Mouse (Mus musculus) kidney, embryonic 14.5 days (tissue): ENCODE measurements around the gene Trim80. TPM values are rescaled to one million over a fixed set of nuclear protein-coding genes. Genes with fewer than 3 reads are reported as not detected.
A peak's percentile ranks its signal among the peaks of the same experiment; 100 is the strongest.

Source experiments
- ATAC-seq: fragments of 200-750 bp; cut with Nextera tagmentation; 2 replicates; pipeline ENCODE4 v1.8.0; 2017; ENCODE audit warnings: moderate number of reproducible peaks, mild to moderate bottlenecking, moderate TSS enrichment, moderate library complexity; ENCODE audit not compliant: low FRiP score, low TSS enrichment
- H3K27ac ChIP-seq: fragments of 300-500 bp; sonication (generic); 2 replicates; pipeline ENCODE4 v1.5.1; 2014; ENCODE audit warnings: low read depth, mild to moderate bottlenecking, low read length, moderate library complexity, mixed read lengths
- H3K27me3 ChIP-seq: fragments of 300-500 bp; sonication (generic); 2 replicates; pipeline ENCODE4 v1.6.1; 2014; ENCODE audit warnings: mild to moderate bottlenecking, low read length; ENCODE audit not compliant: control insufficient read depth, insufficient read depth
- H3K36me3 ChIP-seq: fragments of 300-500 bp; sonication (generic); 2 replicates; pipeline ENCODE4 v1.6.1; 2014; ENCODE audit warnings: low read length, mixed read lengths; ENCODE audit not compliant: control insufficient read depth, insufficient read depth
- H3K4me1 ChIP-seq: fragments of 300-500 bp; sonication (generic); 2 replicates; pipeline ENCODE4 v1.6.1; 2014; ENCODE audit warnings: low read length, mixed read lengths; ENCODE audit not compliant: control insufficient read depth, insufficient read depth
- H3K4me2 ChIP-seq: fragments of 300-500 bp; sonication (generic); replicated peaks from 2 replicates; pipeline ENCODE4 v1.6.1; 2014; ENCODE audit warnings: low read depth, mild to moderate bottlenecking, low read length
- H3K4me3 ChIP-seq: fragments of 300-500 bp; sonication (generic); 2 replicates; pipeline ENCODE4 v1.5.1; 2014; ENCODE audit warnings: mild to moderate bottlenecking, low read length
- H3K9ac ChIP-seq: fragments of 300-500 bp; sonication (generic); 2 replicates; pipeline ENCODE4 v1.6.1; 2014; ENCODE audit warnings: low read depth, mild to moderate bottlenecking, low read length, moderate library complexity
- H3K9me3 ChIP-seq: fragments of 300-500 bp; sonication (generic); 2 replicates; pipeline ENCODE4 v1.6.1; 2016; ENCODE audit warnings: low read length; ENCODE audit not compliant: control insufficient read depth
- WGBS: fragments of 180-500 bp; shearing (Covaris S2); extraction: QIAGEN DNeasy Blood & Tissue Kit; methylation state at CpG from one replicate; pipeline ENCODE4 v1.1.7; 2014; 5-methylcytosine and 5-hydroxymethylcytosine counted together
- polyA plus RNA-seq: library from polyadenylated mRNA; unstranded; fragments of >200 nt; fragmentation: Nextera tagmentation; extraction: Ambion mirVana; gene quantifications from 2 replicates; pipeline ENCODE4 v1.2.1, GENCODE M21; 2014

The Trim80 gene
- polyA plus RNA-seq, 1 experiment from 2014 or later, result 0.14 TPM

- H3K27ac ChIP-seq, result no peak overlapping the region
- H3K4me3 ChIP-seq, result no peak overlapping the region
- WGBS, result 84% methylated on average over 7 of the region's 7 CpGs
- no peak overlapping the region for H3K9ac ChIP-seq
- H3K27me3 ChIP-seq, result no peaks in the 10 kb centered on the region
- no peak for ATAC-seq
- no peak overlapping the region for H3K4me2 ChIP-seq
- H3K36me3 ChIP-seq, result peaks cover 57% of the 10 kb centered on the region
- peaks cover 11% of the 10 kb centered on the region for H3K4me1 ChIP-seq
- no peaks in the 10 kb centered on the region for H3K9me3 ChIP-seq
Measured at GRCm38 (mm10) chr11:115424666-115425065, 15.7 kb upstream of the Trim80 start.

GRCm38 (mm10) chr11:115425671-115426070 is 14.7 kb upstream of the Trim80 start:
- no peaks in the 10 kb centered on the region for H3K27me3 ChIP-seq
- peaks cover 67% of the 10 kb centered on the region for H3K36me3 ChIP-seq
- ATAC-seq, result no peak
- peaks cover 11% of the 10 kb centered on the region for H3K4me1 ChIP-seq
- H3K9me3 ChIP-seq, result no peaks in the 10 kb centered on the region
- no peak overlapping the region for H3K27ac ChIP-seq
- no peak overlapping the region for H3K4me3 ChIP-seq
- no peak overlapping the region for H3K4me2 ChIP-seq
- WGBS, result 82% methylated on average over 6 of the region's 6 CpGs
- no peak overlapping the region for H3K9ac ChIP-seq

GRCm38 (mm10) chr11:115427482-115428331 is 12.6 kb upstream of the Trim80 start:
- H3K4me2 ChIP-seq, result no peak overlapping the region
- WGBS, result 42% methylated on average over 20 of the region's 20 CpGs

GRCm38 (mm10) chr11:115429307-115429706 is 11.0 kb upstream of the Trim80 start:
- no peak overlapping the region for H3K27ac ChIP-seq

More at GRCm38 (mm10) chr11:115427482-115428331, 12.6 kb upstream of the Trim80 start:
- no peaks in the 10 kb centered on the region for H3K9me3 ChIP-seq
- 0 out of 2 replicates have a peak overlapping the region, but pooled peaks have one; percentile 14 for H3K9ac ChIP-seq
- ATAC-seq, result peak; percentile 73
- no peaks in the 10 kb centered on the region for H3K27me3 ChIP-seq
- H3K36me3 ChIP-seq, result peaks cover 77% of the 10 kb centered on the region
- no peaks in the 10 kb centered on the region for H3K4me1 ChIP-seq
- H3K4me3 ChIP-seq, result no peak overlapping the region
- H3K27ac ChIP-seq, result peak overlapping the region; percentile 37

GRCm38 (mm10) chr11:115430561-115430960 is 9.8 kb upstream of the Trim80 start:
- no peak overlapping the region for H3K9ac ChIP-seq
- no peak overlapping the region for H3K4me2 ChIP-seq
- no peaks in the 10 kb centered on the region for H3K27me3 ChIP-seq
- no peak for ATAC-seq
- H3K27ac ChIP-seq, result no peak overlapping the region
- H3K9me3 ChIP-seq, result no peaks in the 10 kb centered on the region
- H3K36me3 ChIP-seq, result peaks cover 57% of the 10 kb centered on the region
- WGBS, result 94% methylated on average over 6 of the region's 6 CpGs
- H3K4me3 ChIP-seq, result no peak overlapping the region
- 0 out of 2 replicates have a peak, but pooled peaks cover 3% of the 10 kb centered on the region for H3K4me1 ChIP-seq

More at GRCm38 (mm10) chr11:115429307-115429706, 11.0 kb upstream of the Trim80 start:
- no peaks in the 10 kb centered on the region for H3K4me1 ChIP-seq
- no peak for ATAC-seq
- WGBS, result 85% methylated on average over 7 of the region's 7 CpGs
- H3K4me3 ChIP-seq, result no peak overlapping the region
- H3K4me2 ChIP-seq, result no peak overlapping the region
- no peak overlapping the region for H3K9ac ChIP-seq
- no peaks in the 10 kb centered on the region for H3K27me3 ChIP-seq
- H3K36me3 ChIP-seq, result peaks cover 68% of the 10 kb centered on the region
- no peaks in the 10 kb centered on the region for H3K9me3 ChIP-seq

GRCm38 (mm10) chr11:115432814-115433213 is 7.5 kb upstream of the Trim80 start:
- H3K4me3 ChIP-seq, result no peak overlapping the region
- no peak overlapping the region for H3K27ac ChIP-seq
- 87% methylated on average over 4 of the region's 4 CpGs for WGBS

GRCm38 (mm10) chr11:115433342-115433741 is 7.0 kb upstream of the Trim80 start:
- H3K9me3 ChIP-seq, result no peaks in the 10 kb centered on the region
- no peaks in the 10 kb centered on the region for H3K27me3 ChIP-seq
- no peak for ATAC-seq
- H3K4me2 ChIP-seq, result no peak overlapping the region
- H3K9ac ChIP-seq, result no peak overlapping the region
- H3K4me1 ChIP-seq, result 0 out of 2 replicates have a peak, but pooled peaks cover 6% of the 10 kb centered on the region
- WGBS, result 76% methylated on average over 6 of the region's 6 CpGs
- H3K4me3 ChIP-seq, result no peak overlapping the region
- H3K27ac ChIP-seq, result no peak overlapping the region
- H3K36me3 ChIP-seq, result peaks cover 38% of the 10 kb centered on the region

More at GRCm38 (mm10) chr11:115432814-115433213, 7.5 kb upstream of the Trim80 start:
- no peak overlapping the region for H3K9ac ChIP-seq
- no peak for ATAC-seq
- H3K4me1 ChIP-seq, result 0 out of 2 replicates have a peak, but pooled peaks cover 6% of the 10 kb centered on the region
- no peaks in the 10 kb centered on the region for H3K27me3 ChIP-seq
- peaks cover 38% of the 10 kb centered on the region for H3K36me3 ChIP-seq
- no peak overlapping the region for H3K4me2 ChIP-seq
- H3K9me3 ChIP-seq, result no peaks in the 10 kb centered on the region

- peaks cover 6% of the 10 kb centered on the region; the same call in 1 of the 2 replicates for H3K9me3 ChIP-seq
Measured at GRCm38 (mm10) chr11:115435596-115436337, 4.6 kb upstream of the Trim80 start.

More at GRCm38 (mm10) chr11:115435596-115436337, 4.6 kb upstream of the Trim80 start:
- Histone ChIP-seq H3K4me2 (peak overlapping the region; percentile 41), H3K27me3 (no peaks in the 10 kb centered on the region), H3K9ac (0 out of 2 replicates have a peak overlapping the region, but pooled peaks have one; percentile 44), H3K4me3 (peak overlapping the region; percentile 19; the same call in 1 of the 2 replicates), H3K4me1 (0 out of 2 replicates have a peak, but pooled peaks cover 6% of the 10 kb centered on the region), H3K27ac (no peak overlapping the region), H3K36me3 (peaks cover 16% of the 10 kb centered on the region)
- WGBS, result 3% methylated on average over 31 of the region's 31 CpGs
- 0 out of 2 replicates have a peak, but pooled peaks have one; percentile 58 for ATAC-seq
